Mouse (Mus musculus): ENCODE measurements around the gene Epn3. TPM values are rescaled to one million over a fixed set of nuclear protein-coding genes. Genes with fewer than 3 reads are reported as not detected.

Epn3 gene
- total and polyA plus RNA-seq, 3 experiments = 0.04 to 0.19 TPM; not detected in 1

DNA sequence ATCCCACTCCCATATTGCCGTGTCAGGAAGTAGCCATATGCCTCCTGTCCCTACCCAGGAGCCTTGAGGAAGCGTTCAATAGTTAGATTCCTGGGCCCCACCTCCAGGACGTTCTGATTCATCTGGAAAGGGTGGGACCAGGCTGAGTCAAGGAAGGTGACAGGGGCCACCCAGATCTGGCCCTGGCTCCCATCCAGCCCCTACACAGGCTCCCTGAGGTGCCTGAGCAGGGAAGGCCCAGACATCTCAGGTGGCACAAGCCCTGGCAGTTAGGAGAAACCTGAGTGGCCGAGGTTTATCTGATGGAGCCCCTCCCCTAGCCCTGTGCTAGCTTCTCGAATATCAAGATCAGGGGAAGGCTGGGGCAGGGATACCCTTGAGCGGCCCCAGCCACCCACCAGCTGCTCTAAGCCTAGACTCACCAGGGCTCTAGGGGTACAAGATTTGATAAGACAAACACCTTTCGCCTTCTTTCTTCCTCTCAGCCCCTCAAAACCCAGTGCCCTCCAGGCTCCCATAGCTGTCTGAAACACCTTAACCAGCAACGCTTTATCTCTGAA is 39.0 kb upstream of the Epn3 start:
- in situ Hi-C loops (cut with MboI; ENCODE audit: low pct_ligation_motif_present, low pct_unique_long_range_greater_than_20kb, low sequenced_read_pairs) = loop anchor here (5.0 kb wide), 1 partner anchor 37 kb away; no protein-coding TSS in a partner anchor
- peaks cover 1% of the 10 kb centered on the region for H3K9me3 ChIP-seq (replicated peaks; ENCODE audit: low read length)
- H3K9ac ChIP-seq (ENCODE audit: insufficient read depth, low read depth) = no peak overlapping the region
- no peaks in the 10 kb centered on the region for H3K27me3 ChIP-seq (replicated peaks)
- no peaks in the 10 kb centered on the region for H3K79me2 ChIP-seq (replicated peaks; ENCODE audit: control insufficient read depth, extremely low read depth, insufficient read depth, poor library complexity, severe bottlenecking)
- H3K36me3 ChIP-seq (replicated peaks in 1 of 2; ENCODE audit: control insufficient read depth in 1 of 2, insufficient read depth in 1 of 2, low read length in 1 of 2) = peaks cover 3 to 47% of the 10 kb centered on the region in 2 experiments
- no peak overlapping the region for H3K4me2 ChIP-seq (ENCODE audit: insufficient read depth, low read depth, poor library complexity, severe bottlenecking)
- H3K27ac ChIP-seq (ENCODE audit: insufficient read depth, low read depth) = no peak overlapping the region
- no peak overlapping the region for H3K4me3 ChIP-seq (replicated peaks in 1 of 3; ENCODE audit: low read depth in 2 of 3, low read length in 2 of 3, poor library complexity in 1 of 3)
- peaks cover 0 to 11% of the 10 kb centered on the region in 2 experiments; a peak in 2 of 4 replicates for H3K4me1 ChIP-seq (ENCODE audit: control insufficient read depth in 1 of 2, insufficient read depth in 2 of 2)
- TF ChIP-seq NRF1 (IDR thresholded peaks at IDR 0.05; ENCODE audit: low read depth, low read length) (no peak), ZKSCAN1 (IDR thresholded peaks at IDR 0.05; ENCODE audit: borderline replicate concordance, low read depth, low read length) (no peak), MAFK (IDR thresholded peaks at IDR 0.05; ENCODE audit: insufficient replicate concordance, low read length) (no peak), IRF4 (IDR thresholded peaks at IDR 0.05; ENCODE audit: low read depth, low read length) (no peak), MXI1 (IDR thresholded peaks at IDR 0.05; ENCODE audit: low read depth, low read length) (no peak), CHD1 (IDR thresholded peaks at IDR 0.05; ENCODE audit: low read depth, low read length) (no peak), MEF2A (IDR thresholded peaks at IDR 0.05; ENCODE audit: borderline replicate concordance, low read depth, low read length) (no peak), EP300 (IDR thresholded peaks at IDR 0.05; ENCODE audit: low read length) (no peak), BHLHE40 (IDR thresholded peaks at IDR 0.05; ENCODE audit: low read depth, low read length) (no peak), KAT2A (IDR thresholded peaks at IDR 0.05; ENCODE audit: insufficient replicate concordance, low read length) (no peak), CHD2 (IDR thresholded peaks at IDR 0.05; ENCODE audit: low read length) (no peak), ZC3H11A (IDR thresholded peaks at IDR 0.05; ENCODE audit: low read depth, low read length) (no peak), NELFE (IDR thresholded peaks at IDR 0.05; ENCODE audit: low read depth, low read length) (no peak), USF2 (conservative IDR thresholded peaks at IDR 0.05; ENCODE audit: low read depth, low read length) (no peak), GABPA (IDR thresholded peaks at IDR 0.05; ENCODE audit: insufficient replicate concordance, low read depth, low read length) (no peak), MAZ (IDR thresholded peaks at IDR 0.05; ENCODE audit: low read depth, low read length) (no peak), SMC3 (IDR thresholded peaks at IDR 0.05; ENCODE audit: low read depth, low read length) (no peak), ETS1 (conservative IDR thresholded peaks at IDR 0.05; ENCODE audit: low read depth, low read length) (no peak), USF1 (IDR thresholded peaks at IDR 0.05; ENCODE audit: low read depth, low read length) (no peak), UBTF (IDR thresholded peaks at IDR 0.05; ENCODE audit: low read depth, low read length) (no peak)
- dilution Hi-C loops (cut with MboI; ENCODE audit: extremely low pct_ligation_motif_present, extremely low pct_unique_long_range_greater_than_20kb, low sequenced_read_pairs) = no loop called here
- no peak for DNase-seq (ENCODE audit: extremely low read depth)

DNA sequence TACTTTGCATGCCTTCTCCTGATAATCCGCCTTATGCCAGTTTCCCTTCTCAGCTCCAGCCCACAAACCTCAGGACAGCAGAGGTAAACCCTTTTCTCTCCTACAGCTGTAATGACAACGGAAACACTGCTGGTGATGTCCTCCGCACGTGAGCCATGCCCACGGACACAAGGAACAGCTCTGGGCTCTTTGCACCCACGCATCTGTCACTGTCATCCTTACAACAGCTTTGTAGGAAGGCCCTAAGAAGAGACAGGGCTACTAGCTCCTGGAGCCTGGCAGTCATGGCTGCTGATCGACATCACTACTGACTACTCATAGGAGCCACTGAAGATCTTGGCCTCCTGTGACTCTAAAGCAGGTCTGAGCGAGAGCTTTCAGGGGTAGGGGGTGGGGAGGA is 33.4 kb upstream of the Epn3 start:
- Histone ChIP-seq H3K4me2 (ENCODE audit: insufficient read depth, low read depth, poor library complexity, severe bottlenecking) (no peak overlapping the region), H3K4me1 (ENCODE audit: control insufficient read depth in 1 of 2, insufficient read depth in 2 of 2) (no peaks in the 10 kb centered on the region), H3K79me2 (replicated peaks; ENCODE audit: control insufficient read depth, extremely low read depth, insufficient read depth, poor library complexity, severe bottlenecking) (no peaks in the 10 kb centered on the region), H3K9me3 (replicated peaks; ENCODE audit: low read length) (peaks cover 1% of the 10 kb centered on the region), H3K4me3 (replicated peaks in 1 of 3; ENCODE audit: low read depth in 2 of 3, low read length in 2 of 3, poor library complexity in 1 of 3) (no peak overlapping the region), H3K36me3 (replicated peaks in 1 of 2; ENCODE audit: control insufficient read depth in 1 of 2, insufficient read depth in 1 of 2, low read length in 1 of 2) (peaks cover 0 to 9% of the 10 kb centered on the region in 2 experiments), H3K27me3 (replicated peaks) (no peaks in the 10 kb centered on the region), H3K9ac (ENCODE audit: insufficient read depth, low read depth) (no peak overlapping the region), H3K27ac (ENCODE audit: insufficient read depth, low read depth) (no peak overlapping the region)
- dilution Hi-C loops (cut with MboI; ENCODE audit: extremely low pct_ligation_motif_present, extremely low pct_unique_long_range_greater_than_20kb, low sequenced_read_pairs) (no loop called here), in situ Hi-C loops (cut with MboI; ENCODE audit: low pct_ligation_motif_present, low pct_unique_long_range_greater_than_20kb, low sequenced_read_pairs) (no loop called here)
- DNase-seq (ENCODE audit: extremely low read depth) = no peak
- TF ChIP-seq JUND (conservative IDR thresholded peaks at IDR 0.05; ENCODE audit: low read depth, low read length) (no peak), BHLHE40 (IDR thresholded peaks at IDR 0.05; ENCODE audit: low read depth, low read length) (0 out of 2 replicates have a peak, but pooled peaks have one; percentile 30)

All from CH12.LX (cell line).